Mouse (Mus musculus): ENCODE data around the gene Gm42791.

Gm42791 gene

DNA sequence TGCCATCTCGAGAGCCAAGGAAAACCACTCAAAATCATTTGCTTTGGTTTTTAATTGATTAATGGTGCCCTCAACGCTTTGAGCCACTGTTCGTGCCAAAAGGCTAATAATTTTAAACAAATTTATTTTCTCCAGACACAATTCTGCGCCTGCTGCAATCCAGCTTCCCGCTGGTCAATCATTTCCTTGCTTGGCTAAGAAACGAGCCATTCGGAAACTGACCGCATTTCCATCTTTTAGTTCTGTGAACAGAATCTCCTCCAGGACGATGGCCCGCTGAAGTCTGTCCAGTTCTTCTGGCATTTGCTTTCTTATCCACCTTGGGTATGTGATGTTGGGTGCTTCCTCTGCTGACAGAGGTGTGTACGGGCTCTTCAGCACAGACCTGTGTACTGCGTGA lies 70.4 kb downstream of the Gm42791 start:
- no peak for DNase-seq (ENCODE audit: low spot score)

GRCm38 (mm10) chr5:148924051-148924450 lies 70.9 kb downstream of the Gm42791 start:
- DNase-seq (ENCODE audit: low spot score), result no peak

- no peak for DNase-seq (ENCODE audit: low spot score)
These were observed 71.5 kb downstream of the Gm42791 start for GRCm38 (mm10) chr5:148923408-148923807.

GRCm38 (mm10) chr5:148922773-148923172 lies 72.2 kb downstream of the Gm42791 start:
- DNase-seq (ENCODE audit: low spot score), result no peak

DNA sequence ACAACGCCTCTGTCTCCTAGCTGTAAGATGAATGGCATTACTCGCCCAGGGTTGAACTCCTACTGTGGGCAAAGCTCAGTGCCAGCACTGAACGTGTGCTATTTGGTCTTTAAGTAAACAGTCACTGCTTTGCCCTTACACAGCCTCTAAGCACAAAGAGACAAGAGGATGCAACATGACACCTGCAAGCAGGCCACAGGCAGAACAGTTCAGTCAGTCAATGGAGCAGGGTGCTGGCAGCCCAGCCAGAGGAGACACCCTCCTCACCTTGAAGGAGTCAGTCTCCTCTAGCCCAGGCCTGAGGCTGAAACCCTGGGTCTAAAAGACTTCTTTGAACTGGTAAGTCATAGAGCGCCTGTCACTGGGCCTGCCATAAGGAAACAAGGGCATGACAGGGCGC lies 76.9 kb downstream of the Gm42791 start:
- no peak for DNase-seq (ENCODE audit: low spot score)

DNA sequence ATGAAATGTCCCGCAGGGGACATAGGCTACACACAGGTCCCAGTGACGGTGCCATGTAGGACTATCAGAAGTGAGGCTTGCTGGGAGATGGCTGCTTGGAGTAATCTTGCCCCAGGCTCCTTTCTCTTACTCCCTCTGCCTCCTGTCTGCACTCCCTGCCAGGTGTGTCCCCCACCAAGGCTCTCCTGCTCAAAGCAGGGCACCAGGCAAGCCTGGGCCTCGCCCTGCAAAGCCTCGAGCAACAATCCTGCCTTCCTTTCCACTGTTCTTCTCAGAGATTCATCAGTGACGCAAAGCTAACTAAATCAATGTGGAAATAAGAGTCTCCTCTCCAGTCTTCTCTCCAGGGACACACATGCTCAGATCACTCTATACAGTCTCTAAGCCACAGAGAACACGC lies 78.2 kb downstream of the Gm42791 start:
- no peak for DNase-seq (ENCODE audit: low spot score)

DNA sequence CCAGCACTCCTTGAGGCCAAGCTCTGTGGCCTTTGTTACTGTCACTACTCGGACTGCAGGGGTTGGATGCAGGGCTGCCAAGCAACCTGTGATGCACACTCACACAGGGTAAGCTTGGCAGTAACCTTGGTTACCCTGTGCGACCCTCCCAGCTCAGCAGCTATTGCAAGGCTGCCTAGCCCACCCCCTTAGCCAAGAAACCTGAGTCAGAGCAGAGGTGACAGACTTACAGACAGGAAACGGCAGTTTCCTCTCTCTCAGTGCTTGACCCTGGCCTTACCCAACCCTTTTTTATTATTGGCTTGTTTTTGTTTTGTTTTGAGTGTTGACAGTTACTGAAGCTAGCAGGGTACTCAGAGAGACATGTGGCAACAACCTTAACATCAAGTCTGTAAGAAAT lies 82.7 kb downstream of the Gm42791 start:
- no peak for DNase-seq (ENCODE audit: low spot score)

- no peak for DNase-seq (ENCODE audit: low spot score)
These were observed 84.9 kb downstream of the Gm42791 start for GRCm38 (mm10) chr5:148910066-148910465.

DNA sequence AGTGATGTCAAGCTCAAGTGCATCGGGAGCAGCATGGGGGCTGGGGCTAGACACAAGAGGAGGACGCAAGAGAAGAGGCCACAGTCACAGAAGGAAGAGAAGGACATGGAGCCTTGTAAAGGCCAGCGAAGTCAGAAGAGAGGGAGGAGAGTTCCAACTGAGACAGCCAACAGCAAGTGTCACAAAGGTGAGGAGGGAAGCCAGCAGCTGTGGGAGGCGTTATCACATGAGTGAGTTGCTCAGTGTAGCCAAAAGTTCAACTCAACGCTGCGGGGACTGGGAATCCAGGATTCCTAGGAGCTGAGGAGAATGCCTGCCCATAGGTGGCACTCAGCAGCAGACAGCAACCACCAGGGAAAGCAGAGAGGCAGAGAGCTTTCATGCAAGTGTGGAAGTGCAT lies 85.5 kb downstream of the Gm42791 start:
- DNase-seq (ENCODE audit: low spot score), result no peak

GRCm38 (mm10) chr5:148909057-148909395 lies 85.9 kb downstream of the Gm42791 start:
- DNase-seq (ENCODE audit: low spot score), result no peak

GRCm38 (mm10) chr5:148908191-148909056 lies 86.5 kb downstream of the Gm42791 start:
- no peak for DNase-seq (ENCODE audit: low spot score)

DNA sequence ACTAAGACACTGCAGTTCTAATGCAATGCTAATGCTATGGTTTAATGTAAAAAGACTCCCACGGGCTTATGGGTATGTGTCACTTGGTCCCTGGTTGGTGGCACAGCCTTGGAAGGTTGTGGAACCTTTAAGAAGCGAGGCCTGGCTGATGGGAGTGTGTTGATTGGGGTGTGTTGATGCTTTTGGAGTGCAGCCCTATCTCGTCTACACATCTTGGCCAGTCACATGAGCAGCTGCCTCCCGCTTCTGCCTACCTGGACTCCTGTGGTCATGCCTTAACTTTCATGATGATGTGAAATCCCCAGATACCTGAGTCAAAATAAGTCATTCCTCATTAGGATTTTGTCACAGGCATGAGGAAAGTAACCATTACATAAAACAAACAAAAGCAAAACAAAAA lies 88.6 kb downstream of the Gm42791 start:
- no peak for DNase-seq (ENCODE audit: low spot score)

DNA sequence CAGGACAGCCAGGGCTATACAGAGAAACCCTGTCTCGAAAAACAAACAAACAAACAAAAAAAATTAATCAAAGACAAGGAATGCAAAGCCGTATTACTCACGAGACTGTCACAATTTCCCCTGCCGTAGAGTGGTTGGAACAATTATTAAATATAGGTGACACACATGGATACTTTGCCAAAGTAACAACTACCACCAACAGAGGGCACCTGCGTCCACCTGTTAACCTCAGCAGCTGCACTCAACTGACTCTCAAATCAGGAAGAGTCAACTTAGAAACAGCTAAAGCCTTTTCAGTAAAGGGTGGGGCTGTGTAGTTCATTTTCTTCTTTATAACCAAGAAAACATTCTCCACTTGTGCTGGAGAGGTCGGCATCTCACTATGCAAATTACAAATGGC lies 90.1 kb downstream of the Gm42791 start:
- DNase-seq (ENCODE audit: low spot score), result peak; percentile 63

- no peak for DNase-seq (ENCODE audit: low spot score)
These were observed 95.6 kb downstream of the Gm42791 start for GRCm38 (mm10) chr5:148899361-148899760.

DNA sequence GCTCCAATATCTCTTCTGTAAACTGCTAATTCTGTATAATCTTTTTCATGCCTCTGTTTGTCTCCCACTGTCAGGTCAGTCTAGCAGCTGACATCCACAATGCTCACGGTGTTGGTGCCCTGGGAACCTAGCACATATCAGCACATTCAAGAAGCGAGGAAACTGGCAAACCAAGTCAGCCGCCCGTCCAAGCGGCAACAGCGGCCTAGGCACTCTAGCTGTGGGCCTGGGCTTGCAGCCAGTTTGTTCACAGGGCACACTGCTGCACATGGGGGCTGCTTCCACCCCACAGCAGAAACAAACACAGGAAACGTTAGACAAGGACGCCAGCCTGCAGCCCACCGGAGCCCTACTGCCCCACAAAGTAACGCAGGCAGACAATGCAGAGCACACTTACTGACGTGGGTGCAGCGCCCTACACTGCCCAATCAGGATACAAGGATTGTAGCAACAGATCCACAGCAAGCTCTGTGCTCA lies 97.0 kb downstream of the Gm42791 start:
- no peak for DNase-seq (ENCODE audit: low spot score)

DNA sequence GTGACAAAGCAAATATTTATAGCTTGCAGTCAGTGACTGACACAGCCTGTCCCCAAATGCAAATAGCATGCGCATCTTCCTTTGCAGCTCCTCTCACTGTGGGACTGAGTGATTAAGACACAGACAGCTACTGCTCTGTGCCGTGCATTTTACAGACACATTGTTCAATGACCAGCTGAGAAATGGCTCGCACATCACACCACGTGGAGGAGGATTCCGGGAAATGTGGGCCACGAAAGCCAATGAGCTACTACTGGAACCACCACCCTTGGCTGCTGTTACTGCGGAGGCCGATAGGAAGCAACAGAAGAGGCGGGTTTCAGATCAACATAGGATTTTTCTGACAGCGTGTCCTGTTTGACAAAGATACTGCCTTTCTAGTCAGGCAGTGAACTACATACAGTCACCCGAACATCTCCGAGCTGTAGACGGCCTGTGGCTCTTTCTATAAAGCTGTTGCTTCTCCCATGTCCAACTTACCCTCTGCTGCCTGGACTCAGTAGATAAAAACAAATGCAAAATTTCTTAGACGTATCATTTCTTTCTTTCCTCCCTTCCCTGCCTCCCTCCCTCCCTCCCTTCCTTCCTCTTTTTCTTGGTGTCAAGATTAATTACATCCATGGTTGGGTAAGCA lies 97.8 kb downstream of the Gm42791 start:
- no peak for DNase-seq (ENCODE audit: low spot score)

DNA sequence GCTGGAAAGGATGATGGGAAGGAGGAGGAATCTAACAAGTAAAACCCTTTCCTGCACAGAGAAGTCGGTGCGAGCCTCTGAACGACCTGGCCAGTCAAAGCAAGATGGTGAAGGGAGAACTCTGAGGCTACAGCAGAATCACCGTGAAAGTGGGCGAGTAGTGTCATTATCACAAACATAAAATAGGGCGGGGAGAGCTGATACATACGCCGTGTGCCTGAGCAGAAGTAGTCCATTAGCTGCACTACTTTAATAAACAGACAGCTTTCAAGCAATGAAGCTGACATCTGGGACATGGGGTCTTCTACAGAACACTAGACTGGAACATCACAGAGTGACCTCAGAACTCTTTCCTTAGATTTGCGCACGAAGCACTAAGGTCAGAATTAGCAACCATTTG lies 98.4 kb downstream of the Gm42791 start:
- no peak for DNase-seq (ENCODE audit: low spot score)

DNA sequence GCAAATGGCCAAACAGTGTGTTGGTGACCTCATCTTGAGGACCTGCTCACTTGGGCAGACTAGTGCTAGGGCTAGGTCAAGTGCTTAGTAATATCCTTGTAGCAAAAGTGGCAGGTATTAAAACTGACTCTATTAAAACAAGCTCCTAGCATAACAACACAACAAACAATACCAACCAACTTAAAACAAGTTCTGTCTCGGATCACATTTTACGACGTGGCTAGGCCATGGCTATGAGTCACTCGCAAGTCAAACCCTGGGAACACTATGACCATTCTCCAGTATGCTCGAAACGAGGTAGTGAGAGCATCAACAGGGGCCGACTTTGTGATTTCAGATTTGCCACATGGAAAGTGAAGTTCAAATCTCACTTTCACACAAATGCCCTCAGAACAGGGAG lies 99.1 kb downstream of the Gm42791 start:
- no peak for DNase-seq (ENCODE audit: low spot score)

DNA sequence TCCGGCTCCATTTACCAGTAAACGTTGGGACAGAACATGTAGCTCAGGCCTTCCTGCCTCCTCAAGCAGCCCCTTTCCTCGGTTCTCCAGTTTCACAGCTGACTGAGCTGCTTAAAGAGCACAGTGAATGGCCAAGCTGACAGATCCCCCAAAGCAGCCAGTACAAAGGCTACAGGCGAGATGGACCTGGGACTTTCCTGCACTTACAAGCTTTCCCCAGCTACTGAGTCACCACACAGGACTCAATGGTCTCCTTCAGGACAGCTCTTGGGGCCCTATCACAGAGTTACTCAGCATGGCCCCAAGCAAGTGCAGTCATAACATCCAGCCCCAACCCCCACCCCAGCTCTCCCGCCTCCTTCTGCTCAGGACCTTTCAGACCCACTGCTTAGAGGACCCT lies 99.9 kb downstream of the Gm42791 start:
- no peak for DNase-seq (ENCODE audit: low spot score)

DNA sequence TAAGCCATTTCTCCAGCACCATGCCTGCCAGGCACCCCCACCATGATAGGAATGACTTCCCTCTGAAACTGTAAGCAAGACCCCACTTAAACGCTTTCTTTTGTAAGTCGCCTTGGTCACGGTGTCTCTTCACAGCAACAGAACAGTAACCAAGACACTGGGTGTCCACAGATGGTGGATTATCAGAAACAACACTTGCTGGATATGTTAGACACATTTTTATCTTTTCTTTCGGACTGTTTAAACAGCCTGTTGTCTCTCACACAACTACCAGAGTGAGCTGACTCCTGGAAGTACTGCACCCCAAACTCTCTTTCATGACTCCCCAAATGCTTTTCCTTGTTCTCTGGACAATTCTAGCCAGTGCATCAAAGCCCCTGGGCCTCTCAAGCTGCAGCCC lies 104.7 kb downstream of the Gm42791 start:
- DNase-seq (ENCODE audit: low spot score), result no peak

GRCm38 (mm10) chr5:148888032-148888431 lies 106.9 kb downstream of the Gm42791 start:
- DNase-seq (ENCODE audit: low spot score), result no peak

GRCm38 (mm10) chr5:148885821-148886609 lies 108.9 kb downstream of the Gm42791 start:
- DNase-seq (ENCODE audit: low spot score), result no peak

DNA sequence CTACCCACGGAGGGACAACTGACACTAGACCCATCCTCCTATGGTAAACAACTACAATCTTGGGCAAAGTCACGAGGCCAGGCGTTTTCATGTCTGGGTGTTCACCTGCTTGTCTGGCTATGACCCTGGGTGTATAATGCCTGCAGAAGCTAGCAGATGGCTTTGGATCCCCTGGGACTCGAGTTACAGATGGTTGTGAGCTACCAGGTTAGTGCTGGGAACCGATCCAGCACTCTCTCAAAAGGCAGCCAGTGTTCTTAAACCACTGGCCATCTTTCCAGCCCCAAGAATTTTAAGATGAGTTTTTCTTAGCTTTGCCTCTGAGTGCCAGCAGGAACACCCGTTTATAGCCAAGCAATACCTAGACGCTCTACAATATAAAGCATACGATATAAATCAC lies 111.3 kb downstream of the Gm42791 start:
- no peak for DNase-seq (ENCODE audit: low spot score)

Data from MN1 (cell line).